Mouse (Mus musculus) Muller cell, postnatal 12 days (primary cell): ENCODE data around the gene Chd1.
"Not testable (repeated sequence)": the region's sequence is repeated elsewhere in the genome, so short reads cannot be mapped to it uniquely, and the experiment has no call there.

Experiments
- DNase-seq: peaks from one replicate; pipeline ENCODE4 v3.0.0-alpha.2; 2015; ENCODE audit errors: inconsistent ontology term

Chd1 gene

GRCm38 (mm10) chr17:15737346-15737917 lies 32.7 kb downstream of the Chd1 start:
- no peak for DNase-seq

GRCm38 (mm10) chr17:15741836-15742235 lies 37.1 kb downstream of the Chd1 start:
- DNase-seq = no peak

GRCm38 (mm10) chr17:15742953-15743352 lies 38.2 kb downstream of the Chd1 start:
- no peak for DNase-seq

GRCm38 (mm10) chr17:15743379-15743778 lies 38.6 kb downstream of the Chd1 start:
- DNase-seq = no peak

GRCm38 (mm10) chr17:15746696-15747095 lies 41.9 kb downstream of the Chd1 start:
- no peak for DNase-seq

- DNase-seq = no peak
Observed at GRCm38 (mm10) chr17:15748022-15748421, 43.3 kb downstream of the Chd1 start.

- not testable (repeated sequence) for DNase-seq
Observed at GRCm38 (mm10) chr17:15751264-15751663, 46.5 kb downstream of the Chd1 start.

GRCm38 (mm10) chr17:15761191-15761590 lies 56.4 kb downstream of the Chd1 start:
- no peak for DNase-seq

- DNase-seq = peak; percentile 89
Observed at GRCm38 (mm10) chr17:15769081-15769724, 64.4 kb downstream of the Chd1 start.

GRCm38 (mm10) chr17:15773956-15774355 lies 69.2 kb downstream of the Chd1 start:
- no peak for DNase-seq

- DNase-seq = peak; percentile 11
Observed at GRCm38 (mm10) chr17:15774565-15775215, 69.9 kb downstream of the Chd1 start.

- peak; percentile 46 for DNase-seq
Observed at GRCm38 (mm10) chr17:15776349-15776748, 71.6 kb downstream of the Chd1 start.

GRCm38 (mm10) chr17:15777979-15778378 lies 73.2 kb downstream of the Chd1 start:
- no peak for DNase-seq

GRCm38 (mm10) chr17:15787036-15787435 lies 82.3 kb downstream of the Chd1 start:
- DNase-seq = peak; percentile 30

GRCm38 (mm10) chr17:15790716-15791115 lies 85.9 kb downstream of the Chd1 start:
- DNase-seq = no peak

GRCm38 (mm10) chr17:15799195-15799793 lies 94.5 kb downstream of the Chd1 start:
- no peak for DNase-seq

GRCm38 (mm10) chr17:15804008-15804812 lies 99.4 kb downstream of the Chd1 start:
- no peak for DNase-seq

- DNase-seq = no peak
Observed at GRCm38 (mm10) chr17:15807295-15807984, 102.7 kb downstream of the Chd1 start.

GRCm38 (mm10) chr17:15808015-15808414 lies 103.2 kb downstream of the Chd1 start:
- DNase-seq = no peak

GRCm38 (mm10) chr17:15808468-15809374 lies 104.0 kb downstream of the Chd1 start:
- no peak for DNase-seq
